Mouse (Mus musculus) T-helper 2 cell (primary cell): ENCODE measurements around the gene Spata2.

Experiments used
- in situ Hi-C: fragments of 300-600 bp; cut with MboI, MseI; formaldehyde crosslinking; loops from one replicate; pipeline ENCODE4 v1.15.1; 2025; ENCODE audit warnings: high pct_unique_total_duplicates

The Spata2 gene

GRCm38 (mm10) chr2:167512365-167512764 is 19.7 kb upstream of the Spata2 start:
- in situ Hi-C loops = no loop called here

DNA sequence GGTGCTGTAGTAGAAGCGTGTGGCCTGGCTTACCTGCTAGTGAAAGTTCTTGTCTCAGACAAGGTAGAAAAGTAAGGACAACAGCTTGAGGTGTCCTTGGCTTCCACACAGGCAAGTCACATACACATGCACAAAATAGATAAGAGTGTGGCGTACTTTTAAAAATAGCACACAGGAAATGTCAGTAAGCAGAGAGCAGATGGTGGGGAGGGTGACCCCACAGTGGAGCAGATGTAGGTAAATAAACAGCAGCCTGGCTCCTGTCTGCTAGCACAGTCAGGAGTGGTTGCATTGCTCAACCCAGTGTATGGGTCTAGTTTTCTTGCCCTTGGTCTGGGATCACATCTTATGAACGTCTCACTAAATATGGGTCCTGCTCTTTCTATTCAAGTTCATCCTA is 17.8 kb upstream of the Spata2 start:
- in situ Hi-C loops = no loop called here

- in situ Hi-C loops = no loop called here
Measured at GRCm38 (mm10) chr2:167508569-167508968, 15.9 kb upstream of the Spata2 start.

DNA sequence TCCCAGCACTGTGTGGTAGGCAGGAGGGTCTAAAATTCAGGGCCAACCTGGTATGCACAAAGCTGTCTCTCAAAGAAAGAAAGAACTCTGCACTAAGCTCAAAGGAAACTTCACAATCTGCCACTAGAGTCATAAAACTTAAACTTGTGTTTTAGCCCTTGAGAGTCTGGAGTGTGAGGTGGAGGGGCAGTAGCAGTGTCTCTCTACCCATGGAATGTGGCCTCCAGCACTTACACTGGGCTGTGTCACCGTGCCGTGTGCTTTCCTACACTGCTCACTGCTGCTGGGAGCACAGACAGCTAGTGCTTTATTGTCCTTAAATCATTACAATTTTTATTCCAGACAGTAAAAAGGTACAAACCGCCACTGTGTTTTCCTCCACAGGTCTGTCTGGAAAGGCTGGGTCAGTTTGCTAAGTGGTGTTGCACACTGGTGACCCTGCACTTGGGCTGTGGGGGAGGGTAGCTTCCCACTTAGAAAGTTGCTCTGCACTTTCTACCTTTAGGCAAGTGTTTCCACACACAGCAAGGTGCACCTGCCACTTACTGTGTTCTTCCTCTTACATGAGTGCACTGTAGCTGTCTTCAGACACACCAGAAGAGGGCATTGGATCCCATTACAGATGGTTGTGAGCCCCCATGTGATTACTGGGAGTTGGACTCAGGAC is 15.2 kb upstream of the Spata2 start:
- in situ Hi-C loops = no loop called here

DNA sequence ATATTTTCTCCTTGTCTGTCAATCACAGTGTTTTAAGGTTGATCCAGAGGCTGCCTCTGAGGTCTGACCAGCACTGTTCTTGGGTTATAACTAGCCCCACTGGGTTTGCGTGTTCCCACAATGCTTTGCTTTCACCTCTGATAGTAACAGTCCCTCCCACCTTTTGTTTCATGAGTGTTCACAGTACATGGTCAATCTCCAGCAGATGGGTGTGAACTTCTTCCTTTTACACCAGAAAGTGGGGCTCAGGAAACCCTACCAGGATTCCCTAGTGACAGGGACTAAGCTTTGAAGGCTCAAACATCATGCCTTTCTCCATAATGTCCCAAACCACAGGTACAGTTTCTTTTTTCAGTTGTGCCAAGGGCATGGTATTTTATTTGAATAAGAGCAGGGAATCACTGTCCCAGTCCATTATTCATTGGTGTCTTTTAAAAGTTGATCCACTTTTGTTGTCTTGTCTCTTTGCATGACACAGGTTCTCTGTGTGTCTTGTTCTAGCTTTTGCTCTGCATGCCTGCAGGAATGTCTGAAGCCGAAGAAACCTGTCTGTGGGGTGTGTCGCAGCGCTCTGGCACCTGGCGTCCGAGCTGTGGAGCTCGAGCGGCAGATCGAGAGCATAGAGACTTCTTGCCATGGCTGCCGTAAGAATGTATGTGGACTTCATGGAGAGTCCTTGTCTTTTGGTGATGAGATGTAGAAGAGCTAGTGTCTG is 14.0 kb upstream of the Spata2 start:
- in situ Hi-C loops = no loop called here

DNA sequence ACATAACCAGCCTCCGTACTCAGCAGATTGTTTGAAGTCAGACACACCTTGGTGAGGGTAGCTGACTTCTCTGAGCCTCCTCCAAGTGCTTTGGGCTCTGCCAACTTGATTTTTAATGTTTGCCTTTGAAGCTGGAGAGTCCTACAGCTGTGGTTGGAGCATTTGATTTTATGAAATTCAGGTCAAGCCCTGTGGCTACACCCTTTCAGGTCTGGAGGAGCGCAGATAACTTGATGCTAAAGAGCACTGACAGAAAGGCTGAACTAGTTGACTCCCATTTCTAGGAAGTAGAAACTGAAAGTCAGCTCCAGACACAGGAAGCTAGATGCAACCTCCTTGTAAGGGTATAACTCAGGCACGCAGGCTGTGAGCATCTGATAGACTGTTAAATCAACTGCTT is 12.4 kb upstream of the Spata2 start:
- in situ Hi-C loops = no loop called here

GRCm38 (mm10) chr2:167503896-167504349 is 11.2 kb upstream of the Spata2 start:
- in situ Hi-C loops = no loop called here

- in situ Hi-C loops = no loop called here
Measured at GRCm38 (mm10) chr2:167503253-167503895, 10.7 kb upstream of the Spata2 start.

DNA sequence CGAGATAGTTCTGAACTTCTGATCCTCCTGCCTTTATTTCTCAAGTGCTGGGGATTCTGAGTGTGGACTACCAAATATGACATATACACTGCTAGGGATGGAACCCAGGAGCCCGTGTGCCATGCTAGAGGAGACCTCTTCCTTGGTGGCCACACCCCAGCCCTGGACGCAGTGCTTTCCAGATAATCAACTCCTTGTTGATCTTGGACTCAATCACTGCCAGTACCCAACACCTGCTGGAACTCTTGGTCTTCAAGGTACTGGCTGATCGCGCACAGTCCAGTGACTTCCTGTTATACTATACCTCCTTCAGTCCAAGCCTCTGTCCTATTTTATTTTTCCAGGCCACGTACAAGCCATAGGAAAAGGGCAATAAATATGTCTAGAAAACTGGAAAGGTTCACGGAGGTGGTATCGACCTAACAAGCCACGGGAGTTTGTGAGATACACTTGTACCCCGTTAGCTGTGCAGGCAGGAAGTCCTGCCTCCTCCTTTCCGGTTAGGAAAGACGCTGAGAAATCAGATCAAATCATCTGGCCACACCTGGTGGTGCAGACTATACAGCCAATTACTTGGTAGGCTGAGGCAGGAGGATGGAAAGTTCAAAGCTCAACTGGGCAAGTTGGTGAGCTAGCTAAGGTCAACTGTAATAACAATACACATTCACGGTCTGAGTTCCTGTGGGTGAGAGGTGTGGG is 10.0 kb upstream of the Spata2 start:
- in situ Hi-C loops = no loop called here

DNA sequence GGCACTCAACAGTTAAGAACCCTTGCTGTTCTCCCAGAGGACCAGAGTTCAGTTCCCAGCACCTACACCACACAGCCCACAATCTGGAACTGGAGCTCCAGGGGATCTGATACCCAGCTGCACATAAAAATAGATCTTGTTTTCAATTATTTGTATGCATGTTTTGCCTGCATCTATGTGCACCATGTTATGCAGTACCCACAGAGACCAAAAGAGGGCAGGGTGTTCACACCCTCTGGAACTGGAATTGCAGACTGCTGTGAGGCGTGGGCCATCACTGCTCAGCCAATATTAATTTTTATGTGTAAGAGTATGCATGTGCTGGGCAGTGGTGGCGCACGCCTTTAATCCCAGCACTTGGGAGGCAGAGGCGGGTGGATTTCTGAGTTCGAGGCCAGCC is 4.6 kb upstream of the Spata2 start:
- in situ Hi-C loops = no loop called here

GRCm38 (mm10) chr2:167496437-167496836 is 3.8 kb upstream of the Spata2 start:
- in situ Hi-C loops = no loop called here

DNA sequence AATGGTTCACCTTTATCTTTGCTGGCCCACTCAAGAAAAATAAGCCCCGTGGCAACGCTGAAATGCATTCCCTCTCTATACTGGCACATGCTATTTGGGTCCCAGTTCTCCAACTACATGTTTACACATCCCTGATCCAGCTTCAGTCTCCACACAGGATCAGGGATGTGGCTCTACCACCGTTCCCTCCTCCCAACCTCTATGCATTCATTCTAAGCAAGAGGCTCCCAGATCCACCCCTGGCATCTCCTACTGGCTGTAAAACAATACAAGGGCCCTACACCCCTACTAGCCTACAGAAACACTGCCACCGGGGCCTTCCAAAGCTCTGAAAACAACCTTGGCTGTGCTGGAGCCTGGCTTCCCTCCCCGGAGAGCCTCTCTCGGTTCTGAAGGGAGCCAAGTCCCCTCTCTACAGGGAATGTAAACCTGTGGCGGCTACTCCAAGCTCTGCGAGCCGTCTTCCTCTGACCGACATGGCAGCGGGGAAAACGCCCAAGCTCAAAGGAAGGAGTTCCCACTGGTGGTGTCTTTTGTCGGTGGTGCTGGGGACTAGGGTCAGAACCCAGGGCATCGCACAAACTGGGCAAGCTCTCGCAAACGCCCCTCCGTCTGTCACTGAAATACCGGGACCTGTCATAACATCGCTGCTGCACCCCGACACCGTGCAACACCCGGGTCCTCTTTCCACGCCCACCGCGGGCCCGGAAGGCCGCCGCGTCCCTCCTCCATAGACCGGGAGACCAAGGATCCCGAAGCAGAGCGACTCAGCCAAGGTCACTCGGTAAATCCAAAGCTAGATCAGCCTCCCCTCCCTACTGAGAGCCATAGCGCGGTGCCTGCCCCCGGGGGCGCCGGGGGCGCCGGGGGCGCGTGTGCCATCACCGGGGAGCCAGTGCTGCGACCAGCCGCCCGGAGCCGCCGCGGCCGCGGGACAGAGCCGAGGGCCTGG is 654 bp downstream of the Spata2 start, which contains the start of gene Rnf114:
Gene Rnf114 (plus strand): TSS at position 889 of the 952 bp plus-strand sequence.
- in situ Hi-C loops = no loop called here

DNA sequence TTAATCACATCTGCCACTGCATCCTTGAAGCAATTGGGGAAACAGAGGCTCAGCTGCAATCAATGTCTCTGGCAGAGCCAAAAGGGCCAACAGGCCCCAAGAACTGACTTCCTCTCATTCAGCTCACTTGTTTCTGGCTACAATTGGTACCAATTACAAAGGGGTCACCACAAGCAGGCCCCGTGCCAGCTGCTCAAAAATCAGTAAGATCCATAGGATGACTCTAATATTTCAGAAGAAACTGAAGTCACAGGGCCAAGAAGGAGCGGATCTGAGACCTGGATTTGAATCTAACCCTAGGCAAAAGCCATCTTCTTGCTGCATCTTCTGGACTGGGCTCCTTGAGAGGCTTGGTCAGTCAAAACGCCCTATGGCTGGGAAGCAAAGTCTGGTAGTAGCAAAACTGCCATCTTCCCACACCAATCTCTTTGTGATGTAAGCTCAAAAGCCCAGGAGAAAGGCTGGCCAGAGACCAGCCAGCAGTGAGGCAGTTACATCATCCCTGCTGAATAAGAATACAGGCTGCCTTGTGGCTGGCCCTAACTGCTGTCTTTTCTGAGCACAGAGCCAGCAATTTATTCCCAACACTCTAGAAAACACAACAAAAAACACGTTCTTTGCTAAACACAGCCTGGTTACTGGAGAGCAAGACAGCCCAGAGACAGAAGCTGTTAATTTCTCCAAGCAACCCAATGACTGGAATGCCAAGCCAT is 1.7 kb downstream of the Spata2 start:
- in situ Hi-C loops = no loop called here

- in situ Hi-C loops = no loop called here
Measured at GRCm38 (mm10) chr2:167487994-167488393, 4.7 kb downstream of the Spata2 start.

DNA sequence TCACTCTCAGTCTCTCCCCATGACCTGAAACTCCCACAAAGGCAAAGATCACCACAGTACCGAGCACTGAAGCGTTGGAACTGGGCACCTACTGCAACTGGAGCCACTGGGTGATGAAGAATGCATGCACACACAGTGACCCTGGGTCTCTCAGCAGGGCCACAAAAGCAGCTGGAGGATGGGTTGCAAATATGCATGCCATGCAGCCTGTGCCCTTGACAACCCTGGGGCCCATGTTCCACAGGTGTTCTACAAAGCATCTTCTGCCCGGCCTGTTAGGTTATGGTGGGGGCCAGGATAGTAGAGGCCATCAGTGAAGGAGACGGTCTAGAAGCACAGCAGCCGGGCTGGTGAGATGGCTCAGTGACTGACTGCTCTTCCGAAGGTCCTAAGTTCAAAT is 5.1 kb downstream of the Spata2 start:
- in situ Hi-C loops = no loop called here

DNA sequence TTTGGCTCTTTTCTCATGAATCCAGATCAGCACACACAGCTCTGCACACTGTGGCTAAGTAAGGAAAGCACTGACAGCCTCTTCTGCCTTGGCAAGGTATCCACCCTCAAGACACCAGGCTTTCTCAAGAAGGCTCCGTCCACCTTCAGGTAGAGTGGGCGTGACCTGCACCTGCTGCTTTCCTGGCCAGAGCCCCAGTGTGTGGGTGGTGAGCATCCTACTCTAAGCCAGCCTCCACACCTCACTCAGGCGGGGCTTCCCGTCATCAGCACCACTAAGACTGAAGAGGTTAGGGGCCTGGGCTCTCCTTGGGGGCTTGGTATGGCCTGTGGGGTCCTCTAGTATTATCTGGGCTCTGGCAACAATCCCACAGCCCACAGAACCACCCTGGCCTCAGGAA is 6.1 kb downstream of the Spata2 start:
- in situ Hi-C loops = no loop called here

DNA sequence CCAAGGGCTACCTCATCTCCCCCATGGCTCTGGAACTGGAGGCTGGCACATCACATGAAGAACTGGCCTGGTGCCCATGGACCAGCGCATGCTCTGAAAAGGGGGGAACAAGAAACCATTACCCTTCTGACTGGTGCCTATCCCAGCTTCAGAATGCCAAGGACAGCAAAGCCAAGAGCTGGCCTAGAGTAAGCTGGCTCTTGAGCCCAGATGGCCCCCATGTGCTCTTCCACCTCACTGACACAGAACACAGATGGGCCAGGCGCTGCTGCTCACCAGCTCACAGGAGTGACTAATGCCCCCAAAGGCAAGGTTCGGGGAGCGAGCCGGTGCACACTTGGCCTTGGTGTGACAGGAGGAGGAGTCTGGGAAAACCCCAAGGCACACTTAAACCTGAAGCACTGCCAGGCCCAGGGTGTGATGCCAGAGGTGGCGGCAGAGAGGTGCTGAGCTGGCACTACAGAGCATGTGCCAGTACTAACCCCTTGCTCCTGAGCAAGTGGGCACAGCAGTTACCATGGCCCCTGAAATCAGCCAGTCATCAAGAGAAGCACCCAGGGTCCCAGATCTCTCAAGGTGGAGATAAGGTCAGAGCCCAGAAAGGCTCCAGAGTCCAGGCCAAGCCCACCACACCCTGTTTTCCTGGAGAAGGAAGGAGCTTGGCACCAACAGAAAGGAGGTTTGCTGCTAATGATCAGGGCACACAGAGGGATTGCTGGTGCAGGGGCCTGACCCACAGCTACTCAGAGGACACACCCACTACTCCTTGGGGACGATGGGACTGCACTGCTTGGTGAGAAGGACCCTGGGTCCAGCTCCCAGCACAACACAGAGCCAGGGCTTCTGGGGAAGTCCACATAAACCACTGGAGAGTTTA is 6.9 kb downstream of the Spata2 start:
- in situ Hi-C loops = no loop called here

DNA sequence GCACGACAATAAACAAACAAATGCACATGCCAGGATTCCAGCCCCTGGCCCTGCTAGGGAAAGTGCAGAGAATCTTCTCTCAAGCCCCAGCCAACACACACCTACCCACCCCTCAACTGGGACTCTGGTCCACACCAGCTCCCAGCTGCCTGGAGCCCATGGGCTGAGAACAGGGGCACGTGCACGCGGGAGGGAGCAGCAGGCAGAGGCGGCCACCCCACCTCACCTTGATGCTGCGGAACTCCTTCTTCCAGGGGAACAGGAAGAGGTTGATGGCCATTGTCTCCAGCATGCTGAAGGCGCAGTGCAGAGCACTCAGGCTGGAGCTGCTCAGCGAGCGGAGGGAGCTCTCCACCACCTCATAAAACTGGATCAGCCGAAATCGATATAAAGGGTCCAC is 7.8 kb downstream of the Spata2 start:
- in situ Hi-C loops = no loop called here

- in situ Hi-C loops = no loop called here
Measured at GRCm38 (mm10) chr2:167483827-167484410, 8.8 kb downstream of the Spata2 start.
